Mouse (Mus musculus) brain, adult 2 months (tissue): ENCODE data around the gene Fcf1.
A peak's percentile ranks its signal among the peaks of the same experiment; 100 is the strongest.

Experiments
- DNase-seq: peaks from one replicate; pipeline ENCODE4 v3.0.0; 2011; ENCODE audit warnings: low read depth, low spot score

Gene Fcf1

DNA sequence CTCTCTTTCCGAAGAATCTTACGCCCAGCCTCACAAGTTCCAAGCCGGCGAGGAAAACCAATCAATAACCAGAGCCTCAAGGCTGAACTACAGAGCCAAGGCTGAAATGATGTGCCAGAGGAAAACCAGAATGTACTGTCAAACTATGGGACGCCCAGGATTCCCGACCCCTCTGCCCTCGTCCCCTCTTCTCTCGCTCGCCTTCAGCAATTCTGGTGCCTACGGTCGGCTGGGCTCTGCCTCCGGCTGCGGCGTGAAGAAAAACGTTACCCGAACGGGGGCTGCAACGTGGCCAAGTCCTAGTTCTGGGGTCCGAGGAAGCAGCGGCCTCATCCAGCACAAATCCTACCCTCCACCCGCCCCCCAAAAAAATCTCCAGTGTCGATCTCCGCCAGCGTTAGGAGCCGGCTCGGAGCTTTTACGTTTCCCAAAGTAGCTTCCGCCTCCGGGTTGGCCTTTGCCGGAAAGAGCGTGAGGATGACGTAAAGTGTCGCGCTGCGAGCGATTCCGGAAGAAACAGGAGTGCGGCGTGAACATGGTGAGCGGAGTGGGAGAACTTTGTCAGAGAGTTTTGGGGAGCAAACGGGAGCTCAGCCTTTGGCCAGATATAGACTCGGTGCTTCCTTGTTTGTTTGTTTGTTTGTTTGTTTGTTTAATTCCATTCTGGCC lies at the start of gene Fcf1, which contains the start of gene Arel1:
Fcf1 (plus strand) TSS at position 470 of the 669 bp plus-strand sequence.
Arel1 (minus strand) TSS at position 473 of the 669 bp plus-strand sequence.
- peak; percentile 98 for DNase-seq

DNA sequence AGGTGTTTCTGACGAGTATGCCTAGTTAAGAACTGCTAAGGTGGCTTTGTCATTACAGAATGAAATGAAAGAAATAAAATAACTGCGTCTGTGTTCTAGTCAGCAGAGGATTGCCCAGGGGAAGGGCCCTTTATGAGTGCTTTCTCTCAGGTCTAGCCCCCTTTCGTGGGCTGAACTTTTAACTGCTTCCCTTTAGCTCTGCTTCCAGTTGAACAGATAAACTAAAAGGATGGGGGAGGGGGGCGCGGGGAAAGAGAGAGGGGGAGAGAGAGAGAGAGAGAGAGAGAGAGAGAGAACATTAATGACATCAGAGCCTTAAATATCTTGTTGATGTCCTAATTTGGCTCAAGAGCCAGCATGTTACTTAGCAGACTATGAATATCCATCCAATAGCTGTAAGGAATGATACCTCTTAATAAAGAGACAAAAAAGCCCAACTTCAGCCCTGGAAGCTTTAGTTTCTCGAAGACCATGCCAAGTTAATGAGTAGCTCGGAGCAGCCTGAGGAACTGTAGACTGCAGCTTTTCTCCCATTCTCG lies 48.7 kb upstream of the Fcf1 start:
- no peak for DNase-seq

DNA sequence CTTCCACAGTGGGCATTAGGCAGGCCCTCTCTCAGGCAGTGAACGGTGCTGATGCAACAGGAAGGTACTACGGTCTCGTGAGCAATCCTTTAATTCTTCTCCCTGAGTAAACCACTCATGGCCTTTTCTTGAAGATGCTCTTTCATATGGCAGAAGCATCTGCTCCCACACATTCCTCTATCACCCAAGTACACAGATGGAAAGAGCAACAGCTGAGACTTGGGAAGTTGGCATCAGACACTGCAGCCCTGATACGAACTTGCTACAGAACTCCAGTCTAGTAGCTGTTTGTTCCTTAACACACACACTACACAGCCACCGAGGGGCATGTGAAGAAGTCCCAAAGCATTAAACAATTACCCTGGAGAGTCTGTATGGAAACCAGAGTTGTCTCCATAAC lies 46.4 kb upstream of the Fcf1 start:
- DNase-seq: peak; percentile 72

DNA sequence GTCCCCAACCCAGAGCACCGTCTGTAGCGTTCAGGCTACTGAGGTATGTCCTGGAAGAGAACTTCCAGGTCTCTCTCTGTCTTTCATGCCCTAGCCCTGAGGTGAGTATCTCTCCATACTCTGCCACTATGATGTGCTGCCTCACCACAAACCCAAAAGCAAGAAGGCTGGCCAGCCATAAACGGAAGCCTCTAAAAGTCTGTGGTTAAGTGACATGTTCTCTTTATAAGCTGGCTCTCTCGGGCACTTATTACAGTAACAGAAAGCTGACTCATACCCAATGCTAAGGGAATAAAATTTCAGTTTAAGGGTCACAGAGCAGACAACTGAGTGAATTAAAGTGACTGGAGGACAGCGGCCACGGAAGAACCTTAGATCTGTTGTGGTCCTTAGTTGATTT lies 44.2 kb upstream of the Fcf1 start:
- no peak for DNase-seq

DNA sequence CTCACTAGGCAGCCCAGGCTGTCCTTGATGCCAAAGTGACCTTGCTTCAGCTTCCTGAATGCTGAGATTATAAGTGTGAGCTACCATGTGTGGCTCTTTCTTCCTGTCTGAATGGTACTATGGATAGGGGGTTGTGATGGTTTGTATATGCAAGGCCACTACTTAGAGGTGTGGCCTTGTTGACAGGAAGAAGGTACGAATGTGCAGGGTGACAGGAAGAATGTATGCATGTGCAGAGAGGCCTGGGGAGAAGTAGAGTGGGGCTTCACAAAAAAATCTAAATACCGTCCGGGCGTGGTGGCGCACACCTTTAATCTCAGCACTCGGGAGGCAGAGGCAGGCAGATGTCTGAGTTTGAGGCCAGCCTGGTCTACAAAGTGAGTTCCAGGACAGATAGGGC lies 38.5 kb upstream of the Fcf1 start:
- DNase-seq: no peak

DNA sequence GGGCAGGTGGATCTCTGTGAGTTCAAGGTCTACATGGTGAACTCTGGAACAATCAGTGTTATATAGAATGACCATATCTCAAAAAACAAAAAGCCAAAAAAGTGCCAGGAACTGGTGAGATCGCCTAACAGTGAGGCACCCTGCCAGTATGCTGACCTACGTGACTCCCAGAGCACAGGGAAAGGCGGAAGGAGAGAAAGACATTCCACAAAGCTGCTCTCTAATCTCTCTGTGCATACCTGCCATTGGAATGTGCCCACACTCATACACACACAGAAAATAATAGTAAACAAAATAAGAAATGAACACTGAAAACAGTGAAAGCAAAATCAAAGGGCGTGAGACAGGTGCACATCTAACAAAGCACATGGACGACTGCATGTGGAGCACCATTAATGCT lies 35.4 kb upstream of the Fcf1 start:
- no peak for DNase-seq

DNA sequence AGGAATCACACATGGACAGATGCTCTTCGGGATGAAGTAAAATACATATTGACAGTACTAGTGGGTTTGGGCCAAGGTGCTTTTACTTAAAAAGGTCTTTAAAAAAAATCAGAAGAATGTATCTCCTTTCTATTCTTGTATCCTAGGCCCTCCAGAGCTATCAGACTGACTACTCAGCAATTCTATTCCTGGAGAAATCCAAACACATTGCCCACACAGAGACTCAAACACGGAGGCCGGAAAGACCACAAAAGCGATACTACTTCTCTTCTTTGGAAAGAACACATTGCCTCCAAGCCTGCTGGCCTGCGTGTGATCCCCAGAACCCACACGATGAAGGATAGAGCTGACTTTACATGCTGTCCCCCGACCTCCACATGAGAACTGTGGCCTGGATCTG lies 31.6 kb upstream of the Fcf1 start:
- DNase-seq: peak; percentile 57

DNA sequence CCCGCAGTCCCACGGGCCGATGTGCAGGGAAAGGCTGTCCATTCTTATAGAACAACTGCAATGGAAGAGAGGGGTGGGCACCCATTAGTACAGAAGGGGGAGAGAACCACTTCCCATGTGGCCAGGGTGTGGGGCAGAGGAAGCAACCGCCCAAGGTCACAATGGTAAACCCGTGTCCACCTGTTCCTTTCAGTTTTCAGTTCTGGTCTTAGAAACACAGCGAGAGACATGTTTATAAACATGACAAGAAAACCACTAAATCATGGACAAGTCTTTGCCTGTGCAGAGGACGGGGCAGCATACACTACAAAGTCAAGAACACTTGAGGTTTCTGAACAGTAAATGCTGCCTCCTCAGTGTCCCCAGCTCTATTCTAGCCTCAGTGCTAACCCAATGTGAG lies 30.4 kb upstream of the Fcf1 start:
- no peak for DNase-seq

DNA sequence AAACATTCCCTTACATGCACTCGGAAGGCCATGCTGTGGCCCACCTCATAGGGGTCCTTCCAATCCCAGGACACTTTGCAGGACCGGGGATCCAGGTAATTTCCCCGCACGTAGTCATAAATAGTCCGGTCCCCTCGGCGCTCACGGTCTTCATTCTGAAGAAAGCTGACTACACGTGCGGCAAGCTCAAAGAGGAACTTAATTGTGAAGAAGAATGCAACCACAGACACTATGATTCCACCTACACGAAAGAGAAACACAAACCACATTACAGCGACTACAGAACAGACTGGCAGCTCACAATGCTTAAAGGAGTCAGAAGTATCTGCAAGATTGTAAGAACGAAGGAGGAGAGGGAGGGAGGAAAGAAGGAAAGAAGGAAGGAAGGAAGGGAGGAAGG lies 29.0 kb upstream of the Fcf1 start:
- DNase-seq: no peak

DNA sequence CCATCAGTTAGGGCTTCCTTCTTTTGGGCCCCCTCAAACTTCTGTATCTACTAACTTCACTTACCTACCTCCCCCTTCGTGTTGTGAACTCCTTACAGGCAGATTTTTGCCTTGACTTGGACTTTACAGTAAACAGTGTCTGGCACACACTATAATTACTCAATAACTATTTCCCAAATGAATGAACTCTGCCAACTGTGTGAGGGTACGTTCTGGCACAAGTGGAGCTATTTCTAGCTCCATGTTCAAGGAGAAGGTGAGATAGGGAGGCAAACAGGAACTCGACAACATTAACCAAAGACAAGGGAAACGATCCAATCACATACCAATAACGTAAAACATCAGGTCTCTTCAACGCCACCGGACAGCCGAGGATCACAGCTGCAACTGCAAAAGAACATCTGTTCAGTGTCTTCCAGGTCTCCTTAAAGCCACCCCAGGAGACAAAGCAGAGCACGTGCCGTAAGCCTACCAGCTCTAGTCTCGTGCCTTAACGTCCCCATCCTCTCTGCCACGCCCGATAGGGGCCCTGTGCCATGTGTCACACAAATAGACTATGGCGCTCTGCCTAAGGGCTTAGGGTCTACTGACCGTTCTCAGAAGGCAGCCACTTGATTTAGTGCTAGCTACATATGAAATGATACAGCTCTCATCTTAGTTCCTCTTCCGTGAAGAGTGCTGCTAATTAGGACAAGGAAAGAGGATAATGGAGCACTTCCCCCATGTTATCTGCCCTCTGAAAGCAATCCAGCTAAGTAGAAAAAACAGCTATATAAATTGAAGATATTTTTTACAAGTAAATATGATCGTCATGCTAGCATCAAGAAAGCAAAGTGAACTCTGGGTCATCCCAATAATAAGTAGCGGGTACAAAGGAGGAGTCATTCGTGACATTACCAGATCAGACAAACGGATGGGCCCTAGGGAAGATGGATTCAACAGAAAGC lies 27.4 kb upstream of the Fcf1 start:
- no peak for DNase-seq

DNA sequence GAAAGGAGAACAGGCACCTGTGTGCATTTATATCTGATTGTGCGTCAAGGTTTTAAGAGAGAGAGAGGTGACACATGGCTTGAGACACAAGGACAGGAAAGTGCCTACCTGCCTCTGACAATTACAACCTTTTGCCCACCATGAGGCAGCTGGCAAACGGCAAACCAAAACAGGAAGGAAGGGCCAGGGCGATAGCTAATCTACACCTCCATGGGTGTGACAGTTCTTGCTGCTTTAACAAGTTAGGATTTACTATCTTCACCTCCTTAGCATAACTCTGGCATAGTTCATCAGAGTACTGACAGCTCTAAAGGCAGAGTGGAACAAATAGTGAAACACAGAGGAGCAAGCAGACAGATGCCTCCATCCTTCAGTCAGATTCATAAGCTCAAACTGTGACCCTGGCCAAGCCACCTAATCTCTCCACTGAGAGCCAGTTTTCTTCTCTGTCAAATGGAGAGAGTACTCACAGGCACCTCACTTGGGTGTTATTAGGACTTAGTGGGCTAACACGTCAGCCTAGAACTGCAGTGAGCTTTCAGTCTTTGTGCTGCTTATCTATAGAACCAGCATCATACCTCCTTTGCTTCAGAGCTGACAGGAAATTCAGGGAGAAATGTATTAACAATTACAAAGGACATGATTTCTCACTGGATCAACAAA lies 26.4 kb upstream of the Fcf1 start:
- DNase-seq: no peak

DNA sequence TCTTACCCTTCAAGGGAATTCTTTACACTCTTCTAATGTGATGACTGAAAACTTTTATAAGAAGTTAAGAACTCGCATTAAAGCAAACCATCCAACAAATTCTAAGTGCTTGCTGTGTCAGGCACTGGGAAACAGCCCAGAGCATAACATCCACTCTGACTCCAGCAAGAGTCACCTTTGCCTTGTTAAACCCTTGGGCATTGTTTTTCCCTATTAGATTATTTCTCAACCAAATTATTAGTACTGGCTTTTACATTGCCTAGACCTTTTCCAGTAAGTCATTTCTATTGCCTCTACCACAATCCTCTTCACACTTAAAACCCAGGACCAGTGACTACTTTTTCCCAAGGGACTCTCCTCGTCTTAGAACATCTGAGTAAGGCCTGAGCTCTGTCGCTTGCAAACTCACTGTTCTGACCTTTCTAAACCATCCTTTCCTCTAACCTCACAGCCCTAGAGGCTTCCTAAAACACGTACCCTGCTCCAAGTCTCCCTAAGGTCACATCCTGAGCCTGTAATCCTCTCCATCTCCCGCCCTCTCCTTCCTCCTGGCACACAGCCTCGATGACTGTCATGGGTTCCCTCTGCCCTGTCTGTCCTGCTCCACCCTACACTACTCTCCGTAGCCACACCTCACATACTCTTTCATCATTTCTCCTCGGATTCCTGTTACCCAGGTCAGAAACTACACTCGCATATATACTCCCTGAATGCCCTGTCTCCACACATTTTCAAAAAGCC lies 25.7 kb upstream of the Fcf1 start:
- no peak for DNase-seq

DNA sequence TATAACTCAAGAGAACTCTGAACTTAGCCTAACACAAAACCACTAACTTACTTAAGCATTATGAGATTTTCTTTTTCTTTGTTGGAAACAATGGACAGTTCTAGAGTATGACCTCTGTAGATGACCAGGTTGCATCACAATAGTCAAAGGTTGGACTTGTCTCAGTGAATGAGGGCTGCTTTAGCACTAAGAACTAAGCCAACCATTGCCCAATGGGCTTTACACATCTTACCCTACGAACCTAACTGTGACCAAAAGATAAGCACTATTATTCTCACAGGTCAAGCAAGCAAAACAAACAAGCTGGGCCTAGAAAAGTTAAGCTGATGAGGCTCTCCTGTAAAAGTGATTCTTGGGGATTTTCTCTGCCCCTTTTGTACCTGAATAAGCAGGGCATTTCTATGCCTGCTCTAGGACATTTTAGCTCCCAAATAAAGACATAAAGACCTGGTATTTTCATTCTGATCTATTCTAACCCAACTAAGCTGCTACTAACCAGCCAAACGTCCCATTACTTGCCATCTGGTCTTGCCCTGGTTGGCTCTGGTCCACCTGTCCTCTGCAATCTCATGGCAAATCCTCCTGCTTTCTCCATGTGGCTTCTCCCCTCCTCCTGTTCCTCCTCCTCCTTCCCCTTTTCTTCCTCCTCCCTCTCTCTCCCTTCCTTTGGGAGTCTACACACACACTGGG lies 22.7 kb upstream of the Fcf1 start:
- DNase-seq: peak; percentile 95

DNA sequence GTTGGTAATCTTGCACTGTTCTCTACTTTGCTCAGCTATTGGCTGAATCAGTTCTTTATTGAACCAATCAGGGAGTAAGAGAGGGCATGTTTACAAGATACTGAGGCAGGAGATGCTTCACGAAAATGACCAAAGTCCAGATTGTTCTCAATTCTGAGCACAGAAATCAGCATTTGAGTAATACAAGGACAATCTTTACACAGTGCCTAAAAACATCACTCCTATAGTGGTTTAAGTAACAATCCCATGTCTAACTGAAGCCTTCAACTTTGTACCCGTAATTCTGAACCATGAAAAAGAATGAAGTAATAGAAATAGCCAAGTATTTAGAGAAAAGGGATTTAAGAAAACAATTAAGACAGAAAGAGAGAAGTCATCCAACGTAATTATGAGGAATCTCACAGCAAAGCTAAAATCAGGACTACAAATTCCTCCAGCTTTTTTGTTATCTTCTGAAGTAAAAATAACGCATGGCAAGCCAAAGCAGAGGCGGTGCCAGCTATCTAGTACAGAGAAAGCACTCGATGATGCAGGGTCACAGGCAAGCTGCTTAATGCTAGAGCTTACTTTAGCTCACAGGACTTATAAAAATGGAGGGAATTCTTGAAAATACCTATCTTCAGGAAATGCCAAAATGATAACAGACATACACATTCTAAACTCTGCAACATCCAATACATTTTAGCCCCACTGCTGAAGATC lies 22.0 kb upstream of the Fcf1 start:
- peak; percentile 43 for DNase-seq

DNA sequence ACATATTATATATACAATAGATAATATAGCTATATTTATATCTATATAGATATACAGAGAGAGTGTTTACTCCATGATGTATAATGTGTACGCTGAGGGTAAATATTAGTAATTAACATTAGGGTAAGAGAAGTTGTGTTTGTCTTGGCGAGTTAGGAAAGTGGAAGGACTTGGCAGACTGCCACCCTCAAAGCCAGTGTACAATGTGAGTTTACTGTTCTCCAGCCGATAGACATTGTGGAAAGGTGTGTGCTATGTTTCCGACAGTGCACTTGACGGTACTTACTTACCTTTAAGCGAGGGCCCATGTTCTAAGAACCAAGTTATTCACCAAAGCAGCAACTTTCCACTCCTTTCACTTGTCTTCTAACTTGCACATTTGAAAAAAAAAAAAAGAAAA lies 19.9 kb upstream of the Fcf1 start:
- DNase-seq: no peak

DNA sequence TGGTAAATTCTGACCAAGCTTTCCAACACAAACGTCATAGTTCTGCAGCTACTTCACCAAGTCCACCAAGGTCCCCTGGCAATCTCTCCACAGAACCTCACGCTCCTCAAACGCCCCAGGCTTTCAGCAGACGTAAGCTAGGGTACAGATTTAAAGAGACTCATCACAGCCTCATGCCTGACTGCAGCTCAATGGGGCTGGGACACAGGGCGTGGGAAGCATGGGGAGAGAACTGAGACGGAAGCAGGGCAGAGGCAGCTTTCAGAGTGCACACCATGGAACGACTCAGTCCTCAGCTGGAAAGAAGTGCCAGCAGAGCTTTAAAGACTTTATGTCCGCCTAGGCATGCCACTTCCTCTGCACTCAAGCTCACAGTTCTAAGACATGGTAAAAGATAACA lies 19.2 kb upstream of the Fcf1 start:
- DNase-seq: peak; percentile 37

DNA sequence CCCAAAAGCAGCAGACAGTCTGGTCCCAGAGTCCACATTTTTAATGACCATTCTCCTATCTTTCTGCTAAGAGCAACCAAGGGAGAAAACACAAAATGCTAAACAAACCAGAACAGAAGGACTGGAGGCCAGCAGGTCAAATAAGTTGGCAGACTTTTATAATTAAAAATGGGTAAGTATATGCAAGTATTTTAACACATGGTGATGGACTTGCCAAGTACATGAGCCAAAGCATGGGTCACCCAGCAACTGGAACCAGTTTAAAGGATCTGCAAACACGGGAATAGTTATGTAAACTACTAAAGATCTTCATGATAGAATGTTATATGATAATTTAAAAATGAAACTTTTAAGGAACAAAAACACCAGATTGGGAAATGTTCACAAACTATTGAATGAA lies 18.3 kb upstream of the Fcf1 start:
- no peak for DNase-seq

DNA sequence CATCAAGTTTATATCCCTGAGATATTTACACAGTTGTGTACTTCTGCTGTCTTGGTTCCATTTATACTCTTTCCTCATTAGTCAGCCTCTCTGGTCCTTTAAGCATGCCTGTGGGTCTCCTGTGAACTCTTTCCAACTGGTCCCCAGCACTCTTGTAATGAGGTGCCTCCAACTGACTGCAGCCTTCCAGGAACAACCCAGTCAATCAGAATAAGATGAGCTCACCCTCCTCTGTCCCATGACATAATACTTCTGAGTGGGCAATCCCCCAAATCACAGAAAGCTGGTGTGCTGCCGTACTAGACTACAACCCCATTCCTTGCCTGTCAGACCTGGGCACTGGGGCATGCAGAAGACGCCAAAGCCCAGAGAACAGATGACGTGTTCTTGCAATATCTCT lies 14.4 kb upstream of the Fcf1 start:
- DNase-seq: no peak

DNA sequence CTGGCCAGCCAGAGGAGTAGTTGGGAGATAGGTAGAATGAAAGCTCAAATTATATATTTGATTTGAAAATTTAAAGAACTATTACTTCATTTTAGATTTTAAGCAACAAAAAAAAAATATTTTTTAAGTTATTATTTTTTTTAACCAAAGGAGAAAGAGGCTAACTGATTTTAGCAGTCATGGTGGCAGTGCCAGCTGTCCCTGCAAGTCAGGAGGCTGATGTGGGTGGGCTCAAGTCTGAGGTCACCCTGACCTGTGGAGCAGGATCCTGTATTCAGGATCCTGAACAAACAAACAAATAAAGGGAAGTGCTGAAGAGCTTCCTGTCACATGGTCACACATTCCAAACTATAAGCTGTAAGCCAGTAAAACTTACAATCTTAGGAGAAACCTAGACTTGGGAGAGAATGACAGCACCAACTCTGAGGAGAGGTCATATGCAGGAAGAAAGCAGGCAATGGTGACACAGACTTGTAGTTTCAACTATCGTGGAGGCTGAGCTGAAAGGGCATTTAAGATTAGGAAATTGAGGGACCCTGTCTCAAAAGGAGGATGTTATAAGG lies 11.8 kb upstream of the Fcf1 start:
- DNase-seq: no peak

DNA sequence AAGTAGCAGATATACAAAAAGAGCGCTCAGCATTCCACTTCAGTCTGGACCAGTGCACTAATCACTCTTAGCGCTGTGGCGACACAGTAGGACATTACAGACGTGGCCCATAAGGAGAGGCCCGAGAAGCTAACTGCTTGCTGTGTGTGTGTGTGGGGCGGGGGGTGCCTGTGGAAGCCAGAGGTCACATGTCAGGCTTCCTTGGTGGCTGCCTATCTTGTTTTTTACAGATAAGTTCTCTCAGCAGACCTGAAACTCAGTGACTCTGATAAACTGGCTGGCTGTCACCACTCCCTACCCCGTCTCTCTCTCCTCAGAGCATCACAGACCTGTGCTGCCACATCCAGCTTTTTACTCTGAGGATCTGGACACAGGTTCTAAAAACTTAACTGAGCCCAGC lies 8.1 kb upstream of the Fcf1 start:
- DNase-seq: no peak
